Mouse (Mus musculus) stomach, postnatal 0 days (tissue): ENCODE measurements around the gene Fam92b. TPM values are rescaled to one million over a fixed set of nuclear protein-coding genes. Genes with fewer than 3 reads are reported as not detected.

Experiments
- ATAC-seq: fragments of 200-750 bp; cut with Nextera tagmentation; 2 replicates; pipeline ENCODE4 v1.8.0; 2017; ENCODE audit not compliant: low FRiP score, low TSS enrichment
- DNase-seq: peaks from one replicate; pipeline ENCODE4 v3.0.0-alpha.2; 2016; ENCODE audit warnings: low spot score
- H3K27ac ChIP-seq: fragments of 300-500 bp; sonication (generic); replicated peaks from 2 replicates; pipeline ENCODE4 v1.5.1; 2014; ENCODE audit warnings: mild to moderate bottlenecking, control low read depth
- H3K27me3 ChIP-seq: fragments of 300-500 bp; sonication (generic); 2 replicates; pipeline ENCODE4 v1.6.1; 2014; ENCODE audit warnings: low read length; ENCODE audit not compliant: control insufficient read depth, insufficient read depth
- H3K36me3 ChIP-seq: fragments of 300-500 bp; sonication (generic); 2 replicates; pipeline ENCODE4 v1.6.1; 2014; ENCODE audit warnings: low read length, mixed read lengths; ENCODE audit not compliant: control insufficient read depth, insufficient read depth
- H3K4me1 ChIP-seq: fragments of 300-500 bp; sonication (generic); replicated peaks from 2 replicates; pipeline ENCODE4 v1.6.1; 2014; ENCODE audit warnings: antibody characterized with exemption; ENCODE audit not compliant: control insufficient read depth, insufficient read depth
- H3K4me2 ChIP-seq: fragments of 300-500 bp; sonication (generic); replicated peaks from 2 replicates; pipeline ENCODE4 v1.6.1; 2014; ENCODE audit warnings: low read depth, mild to moderate bottlenecking, control low read depth, moderate library complexity
- H3K4me3 ChIP-seq: fragments of 300-500 bp; sonication (generic); 2 replicates; pipeline ENCODE4 v1.5.1; 2014; ENCODE audit warnings: low read depth, low read length, control low read depth
- H3K9ac ChIP-seq: fragments of 300-500 bp; sonication (generic); 2 replicates; pipeline ENCODE4 v1.6.1; 2014; ENCODE audit warnings: mild to moderate bottlenecking, low read length, control low read depth, mixed read lengths
- H3K9me3 ChIP-seq: fragments of 300-500 bp; sonication (generic); 2 replicates; pipeline ENCODE4 v1.6.1; 2016; ENCODE audit warnings: low read length; ENCODE audit not compliant: control insufficient read depth
- CTCF ChIP-seq: IDR thresholded peaks from 2 replicates; pipeline ENCODE4 v1.5.1; 2016; ENCODE audit warnings: antibody characterized with exemption, low read depth, mild to moderate bottlenecking, moderate library complexity
- EP300 ChIP-seq: optimal IDR thresholded peaks from 2 replicates; pipeline ENCODE3; 2016; ENCODE audit warnings: antibody characterized with exemption
- WGBS: fragments of 180-500 bp; shearing (Covaris S2); extraction: QIAGEN DNeasy Blood & Tissue Kit; methylation state at CpG from one replicate; pipeline ENCODE4 v1.1.7; 2014; 5-methylcytosine and 5-hydroxymethylcytosine counted together
- polyA plus RNA-seq: library from polyadenylated mRNA; unstranded; fragments of >200 nt; fragmentation: Nextera tagmentation; extraction: Ambion mirVana; gene quantifications from 2 replicates; pipeline ENCODE4 v1.2.1, GENCODE M21; 2015

The Fam92b gene
- polyA plus RNA-seq, 1 experiment from 2014 or later = 0.18 TPM

DNA sequence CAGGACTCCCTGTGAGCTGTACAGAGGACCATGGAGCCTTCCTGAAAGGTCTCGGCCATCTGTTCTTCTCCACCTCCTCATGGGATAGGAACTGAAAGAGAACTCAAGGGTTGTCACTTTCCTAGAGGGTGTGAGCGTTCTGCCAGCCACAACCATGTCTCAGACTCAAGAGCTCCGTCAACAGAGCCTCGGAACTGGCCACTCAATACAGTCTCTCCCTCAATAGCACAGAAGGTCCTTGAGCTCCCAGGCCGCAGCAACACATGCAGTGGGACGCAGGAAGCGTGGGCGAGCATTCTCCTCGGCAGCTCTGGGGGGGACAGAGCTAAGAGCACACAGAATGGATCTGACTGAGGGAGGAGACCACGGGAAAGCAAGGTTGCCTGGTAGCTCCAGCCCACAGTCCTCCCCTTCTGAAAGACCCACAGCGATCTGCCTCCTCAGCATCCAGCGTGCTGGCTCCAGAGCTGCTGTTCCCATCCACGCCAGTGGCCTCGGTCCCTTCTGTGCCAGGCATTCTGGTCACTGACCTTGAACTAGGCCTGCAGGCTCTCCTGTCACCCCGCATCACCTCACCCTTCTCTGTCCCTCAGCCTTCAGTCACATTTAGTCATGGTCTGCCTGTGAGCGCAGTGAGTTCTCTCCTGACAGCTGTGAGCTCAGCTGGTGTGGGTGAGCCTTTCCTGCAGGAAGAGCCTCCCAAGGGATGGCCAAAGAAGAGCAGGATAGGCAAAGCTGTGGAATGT is 15.4 kb downstream of the Fam92b start:
- Histone ChIP-seq H3K36me3 (no peaks in the 10 kb centered on the region; the same call in 1 of the 2 replicates), H3K27me3 (no peaks in the 10 kb centered on the region), H3K9ac (no peak overlapping the region), H3K4me3 (no peak overlapping the region), H3K4me2 (no peak overlapping the region), H3K4me1 (no peaks in the 10 kb centered on the region), H3K9me3 (no peaks in the 10 kb centered on the region), H3K27ac (no peak overlapping the region)
- TF ChIP-seq CTCF (no peak), EP300 (no peak)
- WGBS = 84% methylated on average over 16 of the region's 16 CpGs
- DNase-seq (no peak), ATAC-seq (no peak)

DNA sequence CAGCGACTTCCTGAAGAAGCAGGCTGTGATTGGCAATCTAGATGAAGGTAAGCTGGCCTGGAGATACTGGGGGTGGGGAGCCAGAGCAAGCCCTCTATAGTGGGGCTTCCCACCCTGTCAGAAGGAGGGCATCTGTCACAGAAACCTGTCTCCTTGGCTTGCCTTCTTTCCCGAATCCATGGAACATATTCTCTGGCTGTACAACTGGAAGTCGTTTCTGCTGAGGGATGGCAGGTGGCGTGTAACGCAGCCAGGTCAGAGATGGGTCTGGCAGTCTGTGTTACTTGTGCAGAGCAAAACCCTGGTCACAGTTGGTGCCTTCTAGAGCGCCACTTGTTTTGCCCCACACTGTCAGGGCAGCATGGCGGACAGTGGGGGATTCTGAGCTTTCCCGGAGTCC is 16.9 kb downstream of the Fam92b start:
- H3K4me1 ChIP-seq = no peaks in the 10 kb centered on the region
- no peaks in the 10 kb centered on the region for H3K27me3 ChIP-seq
- no peaks in the 10 kb centered on the region; the same call in 1 of the 2 replicates for H3K36me3 ChIP-seq
- H3K9me3 ChIP-seq = no peaks in the 10 kb centered on the region
- no peak overlapping the region for H3K27ac ChIP-seq
- DNase-seq (no peak), ATAC-seq (no peak)
- TF ChIP-seq CTCF = no peak
- no peak for TF ChIP-seq EP300
- WGBS = 80% methylated on average over 8 of the region's 8 CpGs
- no peak overlapping the region for H3K4me2 ChIP-seq
- H3K9ac ChIP-seq = no peak overlapping the region
- H3K4me3 ChIP-seq = no peak overlapping the region

DNA sequence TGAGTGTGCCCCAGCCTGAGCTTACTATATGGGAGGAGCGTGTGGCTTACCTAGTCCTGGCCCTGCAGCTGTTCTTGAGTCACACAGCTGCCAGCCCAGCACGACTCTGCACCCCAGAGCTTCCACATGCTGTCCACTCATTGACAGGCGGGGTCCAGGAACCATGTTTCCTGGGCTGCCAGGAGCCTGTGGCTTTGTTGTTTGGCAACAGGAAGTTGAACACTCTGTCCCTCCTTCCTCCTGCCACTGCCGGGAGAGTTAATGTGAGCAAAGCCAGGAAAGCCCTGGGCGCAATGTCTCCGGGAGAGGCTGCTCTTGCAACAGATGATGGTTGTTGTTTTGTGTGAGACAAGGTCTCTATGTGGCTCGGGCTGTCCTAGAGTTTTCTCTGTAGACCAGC is 24.6 kb downstream of the Fam92b start:
- WGBS = 48% methylated on average over 7 of the region's 7 CpGs
- no peak overlapping the region for H3K9ac ChIP-seq
- H3K4me3 ChIP-seq = no peak overlapping the region
- H3K4me2 ChIP-seq = no peak overlapping the region
- ATAC-seq (peak; percentile 48; the same call in 1 of the 2 replicates), DNase-seq (no peak)
- H3K27me3 ChIP-seq = no peaks in the 10 kb centered on the region
- H3K9me3 ChIP-seq = no peaks in the 10 kb centered on the region
- H3K27ac ChIP-seq = no peak overlapping the region
- TF ChIP-seq EP300 = no peak
- TF ChIP-seq CTCF = no peak
- no peaks in the 10 kb centered on the region for H3K4me1 ChIP-seq
- H3K36me3 ChIP-seq = peaks cover 3% of the 10 kb centered on the region; the same call in 1 of the 2 replicates

DNA sequence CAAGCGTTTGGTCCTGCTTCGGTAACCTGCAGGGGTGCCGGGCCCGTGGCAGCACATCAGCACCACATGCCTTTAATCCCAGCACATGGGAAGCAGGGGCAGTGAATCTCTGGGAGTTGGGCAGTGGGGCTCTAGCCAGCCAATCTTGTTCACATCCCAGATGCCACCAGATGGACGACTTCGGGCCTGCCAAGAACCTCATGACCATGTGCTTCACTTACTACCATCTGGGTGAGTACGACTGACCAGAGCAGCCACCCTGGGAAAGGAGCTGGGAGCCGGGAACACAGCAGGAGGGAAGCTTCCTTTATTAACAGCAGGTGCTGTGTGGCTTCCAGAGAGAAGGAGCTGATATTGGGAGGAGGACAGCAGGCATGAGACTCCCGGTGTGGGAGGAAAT is 26.1 kb downstream of the Fam92b start:
- H3K4me1 ChIP-seq = no peaks in the 10 kb centered on the region
- H3K9me3 ChIP-seq = no peaks in the 10 kb centered on the region

DNA sequence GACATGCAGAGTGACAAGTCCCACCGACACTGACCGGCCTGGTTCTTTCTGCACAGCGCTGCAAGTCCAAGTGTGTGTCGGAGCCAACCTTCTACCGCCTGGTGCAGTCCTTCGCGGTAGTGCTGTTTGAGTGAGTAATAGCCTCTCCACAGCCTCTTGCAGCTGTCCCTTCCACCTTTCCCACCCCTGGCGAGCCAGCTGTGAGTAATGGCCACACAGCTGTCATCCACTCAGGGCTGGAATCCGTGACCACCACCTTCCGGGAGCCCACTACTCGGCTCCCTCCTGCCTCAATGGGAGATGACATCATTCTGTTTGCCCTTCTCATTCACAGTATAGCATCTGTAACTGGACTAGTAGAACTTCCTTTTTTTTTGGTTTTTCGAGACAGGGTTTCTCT is 27.2 kb downstream of the Fam92b start:
- no peak overlapping the region for H3K4me3 ChIP-seq
- H3K27ac ChIP-seq = no peak overlapping the region
- WGBS = 56% methylated on average over 12 of the region's 12 CpGs
- TF ChIP-seq EP300 = no peak
- TF ChIP-seq CTCF = no peak
- ATAC-seq = no peak
- H3K27me3 ChIP-seq = no peaks in the 10 kb centered on the region
- no peak overlapping the region for H3K4me2 ChIP-seq
- no peak for DNase-seq
- H3K4me1 ChIP-seq = no peaks in the 10 kb centered on the region
- peaks cover 3% of the 10 kb centered on the region; the same call in 1 of the 2 replicates for H3K36me3 ChIP-seq
- no peak overlapping the region for H3K9ac ChIP-seq
- no peaks in the 10 kb centered on the region for H3K9me3 ChIP-seq

More for the DNA sequence above, 26.1 kb downstream of the Fam92b start:
- Histone ChIP-seq H3K27me3 (no peaks in the 10 kb centered on the region), H3K27ac (no peak overlapping the region), H3K36me3 (peaks cover 3% of the 10 kb centered on the region; the same call in 1 of the 2 replicates), H3K4me2 (no peak overlapping the region), H3K9ac (no peak overlapping the region), H3K4me3 (no peak overlapping the region)
- no peak for TF ChIP-seq EP300
- TF ChIP-seq CTCF = no peak
- ATAC-seq (no peak), DNase-seq (no peak)
- WGBS = 71% methylated on average over 9 of the region's 9 CpGs

DNA sequence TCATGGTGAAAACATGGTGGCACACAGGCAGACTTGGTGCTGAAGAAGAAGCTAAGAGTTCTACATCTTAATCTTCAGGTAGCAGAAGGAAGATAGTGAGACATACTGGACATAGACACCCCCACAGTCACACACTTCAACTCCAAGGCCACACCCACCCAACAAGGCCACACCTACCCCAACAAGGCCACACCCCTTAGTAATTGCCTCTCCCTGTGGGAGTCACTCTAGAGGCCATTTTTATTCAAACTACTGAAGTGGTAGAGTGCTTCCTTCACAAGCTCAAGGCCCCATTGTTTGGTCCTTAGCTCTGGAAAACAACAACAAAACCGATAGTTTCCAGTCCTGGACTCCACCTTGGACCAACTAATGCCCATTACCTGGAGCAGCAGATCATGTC is 31.2 kb downstream of the Fam92b start:
- TF ChIP-seq CTCF = no peak
- no peak for TF ChIP-seq EP300
- Histone ChIP-seq H3K36me3 (no peaks in the 10 kb centered on the region), H3K9me3 (no peaks in the 10 kb centered on the region), H3K4me3 (no peak overlapping the region), H3K27ac (no peak overlapping the region), H3K27me3 (no peaks in the 10 kb centered on the region), H3K4me2 (no peak overlapping the region), H3K4me1 (no peaks in the 10 kb centered on the region), H3K9ac (no peak overlapping the region)
- DNase-seq (no peak), ATAC-seq (no peak)
- whole genome bisulfite sequencing = 90% methylated on average over 1 of the region's 1 CpGs
